Mouse (Mus musculus) frontal cortex, adult 2 months (tissue): ENCODE results near the gene Creb3l2. TPM values are rescaled to one million over a fixed set of nuclear protein-coding genes. Genes with fewer than 3 reads are reported as not detected.

Experiments used
- DNase-seq, 2 experiments: peaks; one replicate each; pipeline ENCODE4 v3.0.0; 2022; ENCODE audit warnings: low spot score in 1 of 2; ENCODE audit errors: extremely low spot score in 1 of 2
- polyA plus RNA-seq: library from polyadenylated mRNA; depleted of rRNA; stranded (reverse); fragments of >200 nt; gene quantifications from 2 replicates; pipeline ENCODE4 v1.2.3, GENCODE M21; 2012

Gene Creb3l2
- polyA plus RNA-seq, 1 experiment, result 5.6 TPM

- no peak for DNase-seq
Observed at GRCm38 (mm10) chr6:37414576-37414975, 27.4 kb downstream of the Creb3l2 start.

GRCm38 (mm10) chr6:37411696-37412095 lies 30.2 kb downstream of the Creb3l2 start:
- DNase-seq, result no peak

- DNase-seq, result no peak
Observed at GRCm38 (mm10) chr6:37409829-37410228, 32.1 kb downstream of the Creb3l2 start.

GRCm38 (mm10) chr6:37407876-37408275 lies 34.1 kb downstream of the Creb3l2 start:
- no peak for DNase-seq

GRCm38 (mm10) chr6:37406903-37407302 lies 35.0 kb downstream of the Creb3l2 start:
- no peak for DNase-seq

- no peak for DNase-seq
Observed at GRCm38 (mm10) chr6:37406018-37406417, 35.9 kb downstream of the Creb3l2 start.

- DNase-seq, result no peak
Observed at GRCm38 (mm10) chr6:37404325-37404724, 37.6 kb downstream of the Creb3l2 start.

DNA sequence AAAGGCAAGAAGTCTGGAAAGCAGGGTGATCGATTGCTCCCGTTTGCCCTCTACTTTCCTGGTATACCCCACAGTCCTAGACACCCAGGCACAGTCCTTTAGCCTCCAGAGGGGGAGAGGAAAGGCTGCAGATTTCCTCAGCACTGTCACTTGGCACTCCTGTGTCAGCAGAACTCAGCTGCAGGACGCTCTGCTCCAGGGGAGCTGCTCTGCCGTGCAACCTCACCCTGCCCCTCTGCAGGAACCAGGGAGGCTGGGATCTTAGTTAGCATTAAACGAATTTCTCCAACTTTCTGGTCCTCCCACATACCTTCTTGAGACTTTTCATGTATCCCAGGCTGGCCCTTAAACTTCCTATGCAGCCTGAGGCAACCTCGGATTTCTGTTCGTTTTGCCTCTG lies 40.0 kb downstream of the Creb3l2 start:
- no peak for DNase-seq

DNA sequence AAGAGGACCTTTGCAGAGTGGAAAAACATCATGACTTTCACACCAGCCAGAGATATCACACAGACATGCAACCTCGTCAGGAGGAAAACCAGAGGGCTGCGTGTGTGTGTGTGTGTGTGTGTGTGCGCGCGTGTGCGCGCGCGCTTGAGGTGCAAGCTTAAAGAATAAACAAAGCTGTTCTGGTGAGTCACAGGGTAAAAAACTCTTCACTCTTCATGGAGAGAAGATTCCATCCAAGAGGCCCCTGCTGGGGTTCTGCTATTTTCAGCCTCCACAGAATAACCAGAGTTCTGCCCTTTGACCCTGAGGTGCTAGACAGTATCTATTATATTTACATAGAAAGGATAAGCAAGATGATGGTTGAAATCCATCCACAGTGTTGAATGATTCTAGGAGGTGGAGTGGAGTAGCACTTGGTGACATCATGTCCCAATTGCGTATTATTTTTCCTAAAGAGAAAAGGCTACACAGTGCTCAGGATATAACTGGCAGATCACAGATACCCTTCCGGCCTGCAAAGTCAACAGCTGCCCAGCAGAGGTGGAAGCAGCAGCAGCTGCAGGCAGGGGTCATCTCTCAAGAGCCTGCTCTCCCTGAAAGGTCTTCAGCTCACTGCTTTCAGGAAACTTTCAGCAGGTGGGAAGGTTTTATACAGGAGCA lies 41.0 kb downstream of the Creb3l2 start:
- peak in 1 of 2 experiments; percentile 24 for DNase-seq

- DNase-seq, result no peak
Observed at GRCm38 (mm10) chr6:37400167-37400566, 41.8 kb downstream of the Creb3l2 start.

- peak; percentile 20 to 37 for DNase-seq
Observed at GRCm38 (mm10) chr6:37398943-37399342, 43.0 kb downstream of the Creb3l2 start.

DNA sequence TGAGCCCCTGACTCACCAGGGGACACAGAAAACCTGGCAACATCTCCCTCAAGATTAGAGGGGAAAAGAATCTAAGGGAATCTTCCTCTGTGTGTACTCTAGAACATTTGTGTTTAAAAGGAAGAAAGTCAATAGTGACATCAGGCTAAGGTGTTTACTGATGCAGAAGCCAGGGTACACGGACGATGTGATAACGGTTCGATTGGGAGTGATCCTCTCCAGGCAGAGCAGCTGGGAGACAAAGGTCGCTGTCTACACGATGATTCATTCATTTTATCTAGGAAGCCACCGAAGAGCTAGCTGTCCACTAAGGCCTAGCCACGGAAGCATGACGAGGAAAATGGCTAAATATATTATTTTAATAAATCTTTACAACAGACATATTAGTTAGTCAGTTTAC lies 44.0 kb downstream of the Creb3l2 start:
- DNase-seq, result no peak

- DNase-seq, result no peak
Observed at GRCm38 (mm10) chr6:37397254-37397653, 44.7 kb downstream of the Creb3l2 start.

DNA sequence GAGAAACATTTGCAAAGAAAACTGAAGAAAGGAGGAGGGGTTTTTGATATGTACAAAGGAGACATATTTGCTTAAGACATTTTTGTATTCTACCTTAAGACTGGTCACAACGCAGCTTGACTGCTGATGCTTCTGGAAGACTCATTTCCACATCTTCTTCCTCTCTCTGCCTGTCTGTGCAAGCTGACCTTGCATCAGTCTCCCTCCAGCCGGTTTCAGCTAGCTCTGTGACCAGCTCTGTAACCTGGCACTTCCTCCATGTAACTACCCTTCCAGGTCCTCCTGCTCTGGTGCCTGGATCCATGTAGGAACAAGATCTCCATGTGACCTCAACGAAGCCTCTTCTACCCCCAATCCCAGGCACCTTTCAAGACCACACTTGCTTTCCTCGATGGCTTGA lies 45.8 kb downstream of the Creb3l2 start:
- no peak for DNase-seq

DNA sequence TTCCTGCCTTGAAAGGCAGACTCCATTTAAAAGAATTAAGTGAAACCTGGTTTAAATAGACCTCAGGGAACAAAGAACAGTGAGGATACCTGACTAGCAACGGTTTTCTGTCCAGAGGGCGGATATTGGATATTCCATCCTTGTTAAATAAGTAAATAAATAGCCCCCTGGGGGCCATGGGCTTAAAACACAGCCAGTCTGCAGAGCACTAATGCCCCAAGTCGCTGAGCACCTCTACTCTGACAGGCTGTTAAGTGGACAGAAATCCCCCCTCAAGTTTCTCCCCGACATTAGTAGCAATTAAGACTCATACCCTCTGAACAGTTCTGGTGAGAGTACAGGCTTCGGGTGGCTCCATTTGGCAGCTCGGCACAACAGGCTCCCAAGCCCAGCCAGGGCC lies 48.7 kb downstream of the Creb3l2 start:
- DNase-seq, result no peak

DNA sequence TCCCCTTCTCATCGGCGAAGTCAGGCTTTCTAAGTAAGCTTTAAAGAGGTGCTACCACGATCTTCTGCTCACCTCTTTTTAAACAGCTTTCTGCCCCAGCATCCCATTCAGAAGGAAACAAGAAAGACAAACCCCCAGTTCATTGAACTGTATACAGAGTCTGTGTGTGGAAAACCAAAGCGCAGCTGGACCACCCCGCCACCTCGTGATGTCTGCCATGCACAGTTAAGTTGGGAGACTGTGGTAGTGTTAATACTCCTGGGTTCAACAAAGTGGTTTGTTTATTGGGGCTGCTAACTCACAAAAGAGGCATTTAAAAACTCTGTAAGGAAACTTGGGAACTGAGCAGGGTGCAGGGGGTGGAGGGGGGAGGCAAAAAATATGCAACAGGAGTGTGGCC lies 49.7 kb downstream of the Creb3l2 start:
- DNase-seq, result no peak

- DNase-seq, result no peak
Observed at GRCm38 (mm10) chr6:37391313-37391712, 50.6 kb downstream of the Creb3l2 start.

DNA sequence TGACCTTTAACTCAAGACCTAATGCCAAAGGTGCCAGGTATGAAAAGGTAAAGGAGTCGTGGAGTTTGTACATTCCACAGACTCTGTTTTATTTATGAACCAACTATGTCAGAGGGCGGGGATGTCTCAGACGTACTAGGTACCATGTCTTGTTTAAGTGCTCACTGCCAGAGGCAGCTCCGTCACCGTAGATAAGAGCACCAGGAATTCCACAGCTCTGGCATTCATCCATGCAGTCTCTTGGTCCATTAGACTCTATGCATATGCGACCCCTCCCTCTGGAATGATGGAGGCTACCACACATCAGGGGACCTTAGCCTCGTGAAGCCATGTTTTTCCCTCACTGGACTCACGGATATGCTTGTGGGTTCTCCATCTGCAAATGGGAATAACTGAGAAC lies 53.0 kb downstream of the Creb3l2 start:
- DNase-seq, result no peak

DNA sequence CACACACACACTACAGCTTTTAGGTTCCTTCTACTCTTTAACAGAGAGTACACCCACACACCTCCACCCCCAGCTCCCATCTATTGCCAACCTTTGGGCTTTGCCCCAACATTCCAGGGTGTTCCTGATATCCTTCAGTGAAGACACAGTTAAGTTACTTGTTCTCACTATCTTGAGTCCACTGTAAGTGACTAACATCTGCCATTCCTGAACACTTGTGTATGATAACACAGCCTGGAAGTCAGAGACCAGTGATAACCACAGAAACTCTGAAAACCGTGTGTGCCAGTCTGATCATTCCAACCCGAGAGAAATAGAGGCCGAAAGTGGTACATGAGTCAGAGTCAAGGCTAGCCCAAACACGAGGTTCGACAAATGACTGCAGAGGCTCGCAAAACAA lies 53.4 kb downstream of the Creb3l2 start:
- DNase-seq, result no peak

DNA sequence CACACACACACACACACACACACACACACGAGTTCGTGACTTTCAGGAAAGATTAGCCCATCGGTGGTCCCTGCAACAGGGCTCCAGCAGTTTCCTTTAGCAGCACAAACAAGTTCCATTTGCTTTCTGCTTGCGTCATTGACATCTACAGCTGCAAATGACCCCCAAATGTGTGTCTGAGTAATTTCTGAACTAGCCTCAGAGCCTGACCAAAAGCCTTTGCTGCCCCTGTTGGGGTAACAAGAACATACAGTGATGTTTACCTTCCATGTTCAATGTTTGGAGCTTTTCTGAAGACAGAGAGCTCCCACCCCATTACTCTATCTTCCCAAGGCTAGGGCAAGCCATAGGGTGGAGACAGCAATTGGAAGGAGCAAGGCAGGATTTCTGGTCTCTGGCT lies 54.7 kb downstream of the Creb3l2 start:
- no peak for DNase-seq

GRCm38 (mm10) chr6:37385602-37386285 lies 56.2 kb downstream of the Creb3l2 start:
- DNase-seq, result no peak

GRCm38 (mm10) chr6:37382761-37383160 lies 59.2 kb downstream of the Creb3l2 start:
- DNase-seq, result no peak
